ENCODE assay signal across 12 mouse cellular contexts in the genomic region with DNA sequence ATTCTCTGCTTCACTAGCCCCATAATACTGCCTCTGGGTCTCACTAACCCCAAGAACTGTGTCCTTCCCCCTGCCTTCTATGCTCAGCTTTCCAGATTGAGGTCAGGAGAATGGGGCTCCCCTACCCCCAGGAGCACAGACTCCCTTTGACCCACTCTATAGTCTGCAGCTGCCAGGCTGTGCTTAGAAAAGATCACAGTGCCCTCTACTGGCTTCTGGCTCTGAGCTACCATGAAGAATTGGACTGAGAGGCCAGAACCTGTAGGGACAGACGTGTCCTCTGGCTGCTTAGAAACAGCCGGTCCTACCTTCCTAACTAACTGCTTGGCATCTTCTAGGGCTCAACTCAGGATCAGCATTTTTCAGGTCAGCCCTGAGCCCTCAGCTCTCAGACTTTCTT. TPM values are rescaled to one million over a fixed set of nuclear protein-coding genes. Genes with fewer than 3 reads are reported as not detected.
DNase-seq lines count a peak whose midpoint lies in the region; ATAC-seq lines count a peak whose summit lies in the region.
"Had no signal": no experiment of that assay in that cellular context is flagged by ENCODE, and none has a peak within 500 bp of the region (broad histone marks: within the 10 kb centered on the region; RNA-seq: fewer than 3 reads in every experiment).

No protein-coding gene starts in this region.

- H3K27me3 ChIP-seq in midbrain, embryonic 11.5 days (ENCODE audit: control insufficient read depth, insufficient read depth, low read length) = no peaks in the 10 kb centered on the region
- H3K27me3 ChIP-seq: limb, embryonic 15.5 days had no signal

- 45% methylated on average over 2 of the region's 2 CpGs for WGBS in midbrain, embryonic 11.5 days

- H3K9ac ChIP-seq in midbrain, embryonic 11.5 days (ENCODE audit: low read length) = no peak overlapping the region
- H3K9ac ChIP-seq: limb, embryonic 15.5 days had no signal

- H3K4me1 ChIP-seq in midbrain, embryonic 11.5 days (ENCODE audit: control insufficient read depth, insufficient read depth, low read length) = no peaks in the 10 kb centered on the region
- H3K4me1 ChIP-seq: limb, embryonic 15.5 days had no signal

- H3K27ac ChIP-seq in midbrain, embryonic 11.5 days (ENCODE audit: low read depth, low read length) = no peak overlapping the region
- H3K27ac ChIP-seq: limb, embryonic 15.5 days had no signal

- no peak for DNase-seq in cerebellum, adult 11 months
- peak; percentile 41 for DNase-seq in layer of hippocampus, adult 11-12 months (ENCODE audit: low spot score)
- DNase-seq in layer of hippocampus, adult 9-10 months (ENCODE audit: low spot score) = no peak
- no peak for DNase-seq in midbrain, embryonic 11.5 days (ENCODE audit: low spot score, missing footprints)
- no peak for DNase-seq in urinary bladder, postnatal 10 days (ENCODE audit: low spot score)
- DNase-seq in urinary bladder, postnatal 4 days (ENCODE audit: low spot score in 2 of 2) = no peak

- H3K4me3 ChIP-seq in midbrain, embryonic 11.5 days (ENCODE audit: low read depth, low read length) = no peak overlapping the region
- H3K4me3 ChIP-seq: erythroblast, embryonic 14.5 days; limb, embryonic 15.5 days had no signal

- peaks cover 2% of the 10 kb centered on the region; the same call in 1 of the 2 replicates for H3K9me3 ChIP-seq in midbrain, embryonic 11.5 days (ENCODE audit: control insufficient read depth, low read length)
- H3K9me3 ChIP-seq: limb, embryonic 15.5 days had no signal

- H3K36me3 ChIP-seq in midbrain, embryonic 11.5 days (ENCODE audit: control insufficient read depth, insufficient read depth, low read length) = no peaks in the 10 kb centered on the region
- H3K36me3 ChIP-seq: limb, embryonic 15.5 days had no signal

- 0 out of 2 replicates have a peak, but pooled peaks have one; percentile 51 for ATAC-seq in cerebellum, adult (ENCODE audit: insufficient number of reproducible peaks, low FRiP score, low TSS enrichment)
- ATAC-seq in common myeloid progenitor, adult 5-6 weeks (replicated peaks; ENCODE audit: low read depth, poor library complexity, severe bottlenecking) = 0 out of 2 replicates have a peak, but pooled peaks have one; percentile 13
- ATAC-seq in midbrain, embryonic 11.5 days (ENCODE audit: low FRiP score) = peak; percentile 61

- no peak overlapping the region for H3K4me2 ChIP-seq in midbrain, embryonic 11.5 days
- H3K4me2 ChIP-seq: limb, embryonic 15.5 days had no signal

RNA-seq across cellular contexts. Expression of a gene that starts 4.6 kb away (rescaled TPM):
- total RNA-seq in common myeloid progenitor, adult 5-6 weeks (2017) = not detected in 2 replicates
- 47.3 and 57.7 TPM in 2 replicates for polyA plus RNA-seq in midbrain, embryonic 11.5 days (2014; fragmentation: Nextera tagmentation; extraction: Ambion mirVana)
- total RNA-seq: heart, postnatal 14 days; neutrophil, adult 5-6 weeks had no signal
- polyA plus RNA-seq: erythroblast, embryonic 14.5 days; limb, embryonic 15.5 days had no signal

RNA-seq across cellular contexts. Expression of a gene that starts 49.6 kb away (rescaled TPM):
- not detected in 2 replicates for total RNA-seq in common myeloid progenitor, adult 5-6 weeks (2017)
- polyA plus RNA-seq in midbrain, embryonic 11.5 days (2014; fragmentation: Nextera tagmentation; extraction: Ambion mirVana) = 0.58 and 0.77 TPM in 2 replicates
- total RNA-seq: neutrophil, adult 5-6 weeks had no signal
